Mouse (Mus musculus) liver, adult 2 months (tissue): ENCODE measurements around the gene Impg1. TPM values are rescaled to one million over a fixed set of nuclear protein-coding genes. Genes with fewer than 3 reads are reported as not detected.

Source experiments
- DNase-seq: peaks from one replicate; pipeline ENCODE4 v3.0.0-alpha.2; 2011; ENCODE audit warnings: low read depth, low spot score; ENCODE audit errors: extremely low read depth
- H3K27ac ChIP-seq: fragments of 200-500 bp; replicated peaks from 2 replicates; pipeline ENCODE4 v1.5.1; 2012; ENCODE audit warnings: low read depth, mild to moderate bottlenecking, control low read depth, inconsistent platforms, low read length; ENCODE audit not compliant: insufficient read depth
- H3K27me3 ChIP-seq: fragments of 200-500 bp; 2 replicates; pipeline ENCODE4 v1.6.1; 2012; ENCODE audit warnings: mild to moderate bottlenecking, moderate library complexity, low read length, inconsistent platforms; ENCODE audit not compliant: control insufficient read depth, insufficient read depth
- H3K36me3 ChIP-seq: fragments of 200-500 bp; 2 replicates; pipeline ENCODE4 v1.6.1; 2012; ENCODE audit warnings: low read length, inconsistent platforms; ENCODE audit not compliant: control insufficient read depth, insufficient read depth
- H3K4me1 ChIP-seq: fragments of 200-500 bp; 2 replicates; pipeline ENCODE4 v1.6.1; 2011; ENCODE audit warnings: low read length; ENCODE audit not compliant: control insufficient read depth, insufficient read depth
- H3K4me3 ChIP-seq: fragments of 200-500 bp; 2 replicates; pipeline ENCODE4 v1.5.1; 2011; ENCODE audit warnings: low read depth, mild to moderate bottlenecking, control low read depth, low read length, moderate library complexity; ENCODE audit not compliant: insufficient read depth
- H3K79me2 ChIP-seq: fragments of 200-500 bp; 2 replicates; pipeline ENCODE4 v1.6.1; 2012; ENCODE audit warnings: inconsistent platforms, mild to moderate bottlenecking, low read length, moderate library complexity; ENCODE audit not compliant: control insufficient read depth, insufficient read depth
- H3K9ac ChIP-seq: fragments of 200-500 bp; 2 replicates; pipeline ENCODE4 v1.6.1; 2012; ENCODE audit warnings: low read depth, mild to moderate bottlenecking, control low read depth, inconsistent platforms, low read length
- CTCF ChIP-seq: fragments of 200-500 bp; IDR thresholded peaks from 2 replicates; pipeline ENCODE4 v1.5.1; 2011; ENCODE audit warnings: low read depth, low read length, control low read depth
- POLR2A ChIP-seq: fragments of 200-500 bp; IDR thresholded peaks from 2 replicates; pipeline ENCODE4 v1.6.1; 2011; ENCODE audit warnings: low read length, control low read depth; ENCODE audit not compliant: insufficient read depth; ENCODE audit errors: extremely low read depth
- WGBS: fragments of 180-500 bp; shearing (Covaris S2); methylation state at CpG from one replicate; pipeline ENCODE4 v1.1.7; 2018; 5-methylcytosine and 5-hydroxymethylcytosine counted together
- polyA plus RNA-seq: library from polyadenylated mRNA; depleted of rRNA; stranded (reverse); fragments of >200 nt; gene quantifications from 2 replicates; pipeline ENCODE4 v1.2.3, GENCODE M21; 2012
- total RNA-seq: library from RNA; depleted of rRNA; stranded (reverse); fragments of >200 nt; gene quantifications from 2 replicates; pipeline ENCODE4 v1.2.3, GENCODE M21; 2014

Impg1 gene
- total and polyA plus RNA-seq, 2 experiments = not detected

DNA sequence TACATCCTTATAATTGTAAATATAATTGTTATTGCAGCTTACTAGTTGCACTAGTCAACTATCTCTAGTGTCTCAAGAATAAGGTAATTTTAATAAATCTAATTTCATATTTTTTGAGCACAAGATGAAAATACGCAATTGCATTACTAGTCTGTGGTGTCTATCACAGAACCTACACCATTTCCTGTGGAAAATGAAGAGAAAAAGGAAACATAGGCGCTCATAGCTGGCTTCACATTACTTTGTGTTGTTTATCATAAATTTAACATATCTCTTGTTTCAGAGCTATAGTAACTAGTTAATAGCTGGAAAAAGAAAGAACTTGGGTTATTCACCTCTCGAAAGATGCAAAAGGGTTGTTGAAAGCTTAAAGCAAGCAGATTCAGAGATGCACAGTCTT is 182.9 kb downstream of the Impg1 start:
- TF ChIP-seq POLR2A (no peak), CTCF (no peak)
- Histone ChIP-seq H3K36me3 (peaks cover 60% of the 10 kb centered on the region), H3K4me3 (no peak overlapping the region), H3K9ac (no peak overlapping the region), H3K27ac (no peak overlapping the region), H3K4me1 (no peaks in the 10 kb centered on the region), H3K79me2 (no peaks in the 10 kb centered on the region), H3K27me3 (no peaks in the 10 kb centered on the region)
- no peak for DNase-seq
- 95% methylated on average over 3 of the region's 3 CpGs for WGBS

DNA sequence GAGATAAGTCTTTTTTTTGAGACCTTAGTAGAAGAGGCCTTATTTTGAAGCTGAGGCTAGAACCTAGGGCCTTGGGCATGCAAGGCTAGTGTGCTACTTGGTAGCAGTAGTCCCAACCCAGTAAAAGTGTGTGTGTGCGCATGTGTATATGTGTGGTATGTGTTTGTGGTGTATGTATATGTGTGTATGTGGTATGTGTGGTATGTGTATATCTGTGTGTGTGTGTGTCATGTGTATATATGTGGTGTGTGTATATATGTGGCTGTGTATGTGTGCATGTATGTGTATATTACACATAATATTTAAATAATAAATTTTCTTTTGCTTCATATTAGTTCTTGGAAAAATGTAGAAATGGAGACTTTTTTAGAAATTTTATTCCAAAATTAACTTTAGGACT is 184.6 kb downstream of the Impg1 start:
- 100% methylated on average over 1 of the region's 1 CpGs for WGBS
- Histone ChIP-seq H3K27ac (no peak overlapping the region), H3K4me3 (no peak overlapping the region), H3K79me2 (no peaks in the 10 kb centered on the region), H3K36me3 (peaks cover 61% of the 10 kb centered on the region), H3K9ac (no peak overlapping the region), H3K4me1 (no peaks in the 10 kb centered on the region), H3K27me3 (no peaks in the 10 kb centered on the region)
- DNase-seq = no peak
- TF ChIP-seq CTCF (no peak), POLR2A (no peak)

DNA sequence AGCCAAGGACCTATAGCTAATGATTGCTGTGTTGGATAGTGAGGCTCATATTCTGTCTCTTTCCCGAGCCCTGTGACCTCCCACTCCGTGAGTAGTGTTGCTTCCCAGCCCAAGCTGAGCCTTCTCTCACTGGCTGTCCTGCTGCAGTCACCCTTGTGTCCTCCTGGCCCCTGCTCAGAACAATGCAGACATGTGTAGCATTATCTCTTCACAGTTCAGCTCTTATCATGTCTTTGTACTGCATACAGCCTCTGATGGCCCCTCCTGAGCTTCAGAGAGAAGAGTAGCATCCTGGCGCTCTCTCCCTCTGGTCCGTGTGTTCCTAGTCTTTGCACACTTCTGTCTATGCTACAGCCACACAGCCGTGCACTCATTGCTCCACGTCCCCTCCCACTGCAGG is 187.5 kb downstream of the Impg1 start:
- H3K79me2 ChIP-seq = no peaks in the 10 kb centered on the region
- H3K4me3 ChIP-seq = no peak overlapping the region
- H3K27ac ChIP-seq = no peak overlapping the region
- WGBS = 90% methylated on average over 6 of the region's 6 CpGs
- H3K36me3 ChIP-seq = peaks cover 60% of the 10 kb centered on the region
- no peaks in the 10 kb centered on the region for H3K4me1 ChIP-seq
- TF ChIP-seq POLR2A = no peak
- no peak for TF ChIP-seq CTCF
- H3K9ac ChIP-seq = no peak overlapping the region
- DNase-seq = no peak
- H3K27me3 ChIP-seq = no peaks in the 10 kb centered on the region

DNA sequence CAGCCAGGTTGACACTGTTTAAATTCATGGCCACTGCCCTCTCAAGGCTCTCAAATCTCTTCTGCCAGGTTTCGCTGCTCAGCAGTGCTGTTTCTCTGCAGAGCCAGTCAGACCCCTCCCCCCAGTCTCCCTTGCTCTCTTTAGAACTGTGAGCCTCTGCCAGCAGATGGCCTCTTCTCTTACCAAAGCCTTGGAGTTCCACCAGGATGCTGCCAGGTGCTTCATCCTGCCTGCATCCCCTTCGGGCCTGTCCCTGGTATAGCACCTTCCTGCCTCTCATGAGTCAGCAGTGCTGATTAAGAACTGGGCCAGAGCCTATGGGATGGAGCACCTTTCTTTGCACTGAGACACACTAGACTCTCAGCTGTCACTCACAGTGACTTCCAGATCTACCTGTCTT is 188.1 kb downstream of the Impg1 start:
- 85% methylated on average over 2 of the region's 2 CpGs for WGBS
- Histone ChIP-seq H3K79me2 (no peaks in the 10 kb centered on the region), H3K27ac (no peak overlapping the region), H3K36me3 (peaks cover 64% of the 10 kb centered on the region), H3K4me1 (no peaks in the 10 kb centered on the region), H3K27me3 (no peaks in the 10 kb centered on the region), H3K4me3 (no peak overlapping the region), H3K9ac (no peak overlapping the region)
- no peak for DNase-seq
- TF ChIP-seq CTCF (no peak), POLR2A (no peak)

DNA sequence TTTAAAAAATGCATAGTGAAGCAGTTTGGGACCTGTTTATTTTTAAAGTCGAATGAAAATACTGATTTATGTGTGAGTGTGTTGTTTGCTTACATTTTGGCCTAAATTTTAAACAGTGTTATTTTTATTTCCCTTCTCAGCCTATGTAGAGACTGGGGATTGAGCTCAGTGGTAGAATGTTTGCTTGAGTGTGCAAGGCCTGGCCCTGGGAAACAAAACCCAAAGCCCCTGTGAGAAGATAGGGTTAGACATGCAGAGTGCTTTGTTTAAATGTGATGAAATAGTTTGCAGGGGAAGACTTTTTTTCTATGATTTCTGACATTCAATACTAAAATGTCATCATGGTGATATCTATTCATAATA is 189.5 kb downstream of the Impg1 start:
- Histone ChIP-seq H3K36me3 (peaks cover 62% of the 10 kb centered on the region), H3K27me3 (no peaks in the 10 kb centered on the region), H3K27ac (no peak overlapping the region), H3K9ac (no peak overlapping the region), H3K79me2 (no peaks in the 10 kb centered on the region), H3K4me3 (no peak overlapping the region), H3K4me1 (no peaks in the 10 kb centered on the region)
- WGBS = 76% methylated on average over 1 of the region's 1 CpGs
- DNase-seq = no peak
- no peak for TF ChIP-seq CTCF
- no peak for TF ChIP-seq POLR2A

DNA sequence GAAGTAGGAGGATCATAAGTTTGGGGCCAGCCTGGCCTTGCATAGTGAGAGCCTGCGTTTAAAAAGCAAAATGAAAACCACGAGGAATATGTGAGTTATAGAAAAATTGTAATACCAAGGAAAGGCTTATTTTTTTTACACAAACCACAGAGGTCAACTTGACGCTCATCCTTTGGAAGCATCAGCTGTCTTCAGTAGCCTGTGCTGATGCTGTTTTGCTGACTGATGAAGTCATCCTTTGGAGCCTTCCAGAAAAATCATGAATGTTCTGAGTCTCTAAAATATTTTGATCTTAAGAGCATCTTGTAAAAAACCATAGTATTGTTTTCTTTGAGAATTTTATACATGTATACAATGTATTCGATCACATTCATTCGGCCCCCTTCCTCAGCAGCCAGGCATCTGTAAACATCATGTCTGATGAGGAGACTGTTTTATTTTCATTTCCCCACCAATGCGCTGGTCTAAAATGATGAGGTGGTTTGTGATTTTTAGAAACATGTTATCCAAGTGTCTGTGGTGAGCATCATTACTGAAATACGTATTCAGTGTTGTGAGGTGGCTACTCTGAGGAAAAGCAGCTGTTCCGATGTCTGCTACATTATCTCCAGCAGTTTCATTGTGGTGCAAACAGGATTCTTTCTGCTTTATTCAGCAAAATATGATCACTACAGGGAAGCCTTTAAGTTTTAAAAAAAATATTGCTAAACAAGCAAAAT is 190.1 kb downstream of the Impg1 start:
- no peak for DNase-seq
- no peak overlapping the region for H3K27ac ChIP-seq
- 88% methylated on average over 8 of the region's 8 CpGs for WGBS
- no peak overlapping the region for H3K4me3 ChIP-seq
- no peak for TF ChIP-seq POLR2A
- TF ChIP-seq CTCF = no peak
- H3K4me1 ChIP-seq = no peaks in the 10 kb centered on the region
- H3K36me3 ChIP-seq = peaks cover 61% of the 10 kb centered on the region
- no peaks in the 10 kb centered on the region for H3K27me3 ChIP-seq
- no peak overlapping the region for H3K9ac ChIP-seq
- H3K79me2 ChIP-seq = no peaks in the 10 kb centered on the region
